Mouse (Mus musculus) A20 (cell line): ENCODE data around the gene 9330159F19Rik.

Source experiments
- DNase-seq: peaks from one replicate; pipeline ENCODE4 v3.0.0-alpha.2; 2011; ENCODE audit warnings: low read depth, low spot score

Gene 9330159F19Rik

GRCm38 (mm10) chr10:29211453-29211852 lies at the start of gene 9330159F19Rik:
9330159F19Rik (plus strand) TSS chr10:29211606.
- DNase-seq = no peak

DNA sequence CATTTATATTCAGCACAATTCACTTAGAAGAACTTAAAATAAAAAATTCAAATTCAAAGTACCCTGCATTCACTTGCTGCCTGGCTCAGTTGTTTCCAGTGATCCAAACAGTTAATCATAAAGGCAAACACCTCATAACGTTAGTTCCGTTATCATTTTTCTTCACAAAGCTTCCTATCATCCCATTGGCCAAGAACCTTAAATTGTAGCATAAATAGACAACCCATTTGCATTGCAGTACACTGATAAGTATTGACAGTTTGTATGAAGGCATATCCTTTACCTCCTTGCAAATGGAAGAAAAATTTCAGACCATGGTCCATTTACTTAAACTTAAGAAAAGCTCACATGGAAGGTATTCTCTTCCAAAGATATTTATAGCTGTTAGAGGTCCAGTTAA lies 49.7 kb upstream of the 9330159F19Rik start:
- DNase-seq = no peak

GRCm38 (mm10) chr10:29173778-29174177 lies 37.6 kb upstream of the 9330159F19Rik start:
- no peak for DNase-seq

DNA sequence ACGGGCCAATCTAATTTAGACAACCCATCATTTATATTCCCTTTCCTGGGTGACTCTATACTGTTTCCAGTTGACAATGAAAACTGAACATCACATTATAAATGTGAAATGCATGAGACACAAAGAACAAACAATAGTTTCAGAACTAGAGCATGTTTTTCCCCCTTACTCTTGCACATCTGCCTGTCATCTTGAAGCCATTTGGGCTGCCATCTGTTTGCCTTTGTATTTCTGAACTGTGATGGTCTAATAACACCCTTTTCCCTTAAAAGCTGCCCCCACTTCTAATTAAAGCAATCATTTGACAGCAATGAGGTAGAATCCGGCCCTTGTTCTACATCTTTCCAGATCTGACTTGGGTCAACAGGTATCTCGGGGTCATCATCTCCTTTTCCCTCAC lies 35.8 kb upstream of the 9330159F19Rik start:
- DNase-seq = no peak

DNA sequence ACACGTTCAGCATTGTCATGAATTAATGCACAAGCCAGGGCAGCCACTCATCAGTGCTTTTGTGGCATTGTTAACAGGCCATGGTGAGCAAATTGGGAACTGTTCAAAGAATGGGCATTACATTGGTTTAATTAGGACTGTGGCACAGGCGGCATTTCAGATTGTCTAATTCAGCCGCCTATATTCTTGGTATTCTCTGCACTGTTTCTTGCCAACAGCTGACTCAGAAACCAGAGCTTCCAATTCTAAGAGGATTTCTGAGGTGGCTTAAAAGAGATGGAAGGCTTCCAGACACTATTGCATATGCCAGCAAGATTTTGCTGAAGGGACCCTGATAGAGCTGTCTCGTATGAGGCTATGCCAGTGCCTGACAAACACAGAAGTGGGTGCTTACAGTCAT lies 34.5 kb upstream of the 9330159F19Rik start:
- no peak for DNase-seq

- DNase-seq = no peak
Measured at GRCm38 (mm10) chr10:29178003-29178402, 33.4 kb upstream of the 9330159F19Rik start.

- DNase-seq = no peak
Measured at GRCm38 (mm10) chr10:29180210-29180609, 31.2 kb upstream of the 9330159F19Rik start.

- DNase-seq = no peak
Measured at GRCm38 (mm10) chr10:29181046-29181445, 30.4 kb upstream of the 9330159F19Rik start.

GRCm38 (mm10) chr10:29193769-29194168 lies 17.6 kb upstream of the 9330159F19Rik start:
- no peak for DNase-seq

- no peak for DNase-seq
Measured at GRCm38 (mm10) chr10:29196811-29197210, 14.6 kb upstream of the 9330159F19Rik start.

GRCm38 (mm10) chr10:29198642-29199041 lies 12.8 kb upstream of the 9330159F19Rik start, which contains the start of gene Gm49353:
Gm49353 (plus strand) TSS chr10:29198954.
- no peak for DNase-seq

DNA sequence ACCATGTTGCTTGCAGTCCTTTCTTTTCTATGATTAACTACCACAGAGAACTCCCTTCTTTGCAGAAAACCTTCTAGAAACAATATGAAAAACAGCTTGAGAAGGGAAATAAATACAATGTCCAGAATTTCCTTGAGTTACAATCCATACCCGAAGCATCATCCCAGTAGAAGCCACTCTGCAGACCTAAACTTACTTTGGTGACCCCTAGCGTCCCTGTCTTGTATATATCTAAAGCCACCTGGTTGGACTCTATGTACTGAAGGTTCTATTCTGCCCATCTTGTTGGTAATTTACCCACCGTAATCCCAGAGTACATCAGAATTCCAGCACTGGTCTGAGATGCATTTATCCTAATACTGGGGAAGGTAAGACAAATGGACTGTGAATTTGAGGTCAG lies 11.6 kb upstream of the 9330159F19Rik start:
- no peak for DNase-seq

DNA sequence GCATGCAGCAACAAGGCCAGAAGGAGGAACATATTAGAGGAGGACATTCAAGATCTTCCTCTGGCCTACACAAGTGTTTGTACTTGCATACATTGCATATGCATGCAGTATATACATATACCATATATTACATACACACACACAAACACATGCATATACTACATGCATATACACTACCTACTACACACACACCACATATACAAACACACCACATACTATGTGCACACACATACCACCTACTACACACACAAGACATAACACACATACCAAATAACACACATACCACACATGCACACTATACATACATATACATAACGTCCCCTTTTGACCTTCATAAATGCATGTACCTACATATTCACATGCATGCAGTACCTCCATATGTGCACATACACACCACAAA lies 10.8 kb upstream of the 9330159F19Rik start:
- DNase-seq = no peak

- peak; percentile 20 for DNase-seq
Measured at GRCm38 (mm10) chr10:29206730-29207129, 4.7 kb upstream of the 9330159F19Rik start.

GRCm38 (mm10) chr10:29208735-29209134 lies 2.7 kb upstream of the 9330159F19Rik start:
- no peak for DNase-seq

DNA sequence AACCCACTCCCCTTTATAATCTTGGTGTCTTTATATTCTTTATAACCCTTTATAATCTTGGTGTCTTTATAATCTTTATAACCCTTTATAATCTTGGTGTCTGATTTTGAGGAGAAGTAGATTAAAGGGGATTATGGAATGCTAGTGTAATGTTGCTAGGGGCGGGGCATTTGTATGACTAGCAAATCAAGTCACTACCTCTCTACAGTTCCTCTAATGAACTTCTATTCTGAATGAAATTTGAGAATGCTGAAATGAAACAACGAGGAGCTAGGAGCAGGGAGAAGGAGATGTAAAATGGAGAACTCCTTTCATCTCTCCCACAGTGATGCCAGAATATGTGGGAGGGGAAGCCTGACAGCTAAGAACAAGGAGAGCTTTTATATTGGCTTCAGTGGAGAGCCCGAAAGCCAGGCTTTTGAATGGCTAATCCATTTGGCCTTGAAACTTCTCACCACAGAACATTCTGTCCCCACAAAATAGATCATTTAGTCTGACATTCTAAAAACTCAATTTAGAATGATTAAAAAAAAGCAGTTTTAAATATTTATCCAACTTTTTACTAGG lies 2.2 kb downstream of the 9330159F19Rik start:
- no peak for DNase-seq

DNA sequence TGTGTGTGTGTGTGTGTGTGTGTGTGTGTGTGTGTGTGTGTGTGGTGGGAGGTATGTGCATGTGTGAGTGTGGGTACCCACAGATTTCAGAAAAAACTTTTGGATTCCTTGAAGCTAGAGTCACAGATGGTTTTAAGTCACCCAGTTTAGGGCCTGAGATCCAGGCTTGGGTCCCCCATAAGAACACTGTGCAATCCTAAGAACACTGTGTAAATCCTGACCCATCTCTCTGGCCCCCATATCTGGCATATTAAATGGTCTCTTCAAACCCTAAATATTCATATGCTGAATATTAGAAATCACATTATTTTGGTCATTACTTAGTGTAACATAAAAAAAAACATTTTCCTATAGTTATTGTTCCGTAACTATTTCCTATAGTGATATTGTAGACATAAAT lies 5.6 kb downstream of the 9330159F19Rik start:
- no peak for DNase-seq

DNA sequence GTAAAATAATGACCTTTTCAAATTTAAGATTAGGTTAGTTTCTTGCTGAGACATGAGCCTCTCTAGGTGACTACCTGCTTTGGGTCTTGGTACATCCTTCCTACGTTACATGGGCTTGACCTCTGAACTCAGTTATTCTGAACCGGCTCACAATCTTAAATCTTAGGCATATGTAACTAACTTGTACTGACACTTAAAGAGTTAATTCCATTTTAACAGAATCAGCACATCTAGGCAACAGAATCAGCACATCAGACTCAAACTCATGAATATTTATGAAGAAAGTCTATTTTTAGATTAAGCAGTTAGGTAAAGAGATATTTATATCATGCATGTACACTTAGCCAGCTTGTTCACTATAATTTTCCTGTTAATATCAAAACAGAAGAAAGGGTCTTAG lies 6.0 kb downstream of the 9330159F19Rik start:
- DNase-seq = no peak

- no peak for DNase-seq
Measured at GRCm38 (mm10) chr10:29225329-29225728, 13.9 kb downstream of the 9330159F19Rik start.

DNA sequence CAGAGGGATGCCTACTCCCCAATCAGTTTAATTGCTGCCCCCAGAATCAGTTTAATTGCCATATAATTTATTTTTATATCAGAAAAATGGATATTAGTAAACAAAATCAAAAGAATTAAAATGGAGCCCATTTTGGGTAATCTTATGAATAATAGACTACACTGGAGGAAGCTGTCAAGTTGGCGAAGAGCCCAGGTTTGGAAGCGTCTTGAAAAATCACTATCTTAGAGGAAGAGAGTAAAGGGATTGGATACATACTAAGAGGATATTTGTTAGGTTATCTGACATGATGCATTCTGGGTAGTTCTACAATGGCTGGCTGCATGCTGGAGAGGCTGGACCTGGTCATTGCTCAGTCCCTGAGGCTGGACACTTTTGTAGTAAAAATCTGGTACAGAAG lies 19.8 kb downstream of the 9330159F19Rik start:
- DNase-seq = no peak
